Mouse (Mus musculus) kidney, adult 2 months (tissue): ENCODE data around the gene Praf2. TPM values are rescaled to one million over a fixed set of nuclear protein-coding genes. Genes with fewer than 3 reads are reported as not detected.
"Not testable (repeated sequence)": the region's sequence is repeated elsewhere in the genome, so short reads cannot be mapped to it uniquely, and the experiment has no call there.

ENCODE experiments used
- DNase-seq: peaks from one replicate; pipeline ENCODE4 v3.0.0; 2021
- H3K27ac ChIP-seq: fragments of 200-500 bp; 2 replicates; pipeline ENCODE4 v1.5.1; 2012; ENCODE audit warnings: low read depth, low read length, control low read depth, inconsistent platforms; ENCODE audit not compliant: insufficient read depth
- H3K27me3 ChIP-seq: fragments of 200-500 bp; replicated peaks from 2 replicates; pipeline ENCODE4 v1.6.1; 2012; ENCODE audit warnings: mild to moderate bottlenecking, moderate library complexity, low read length, inconsistent platforms; ENCODE audit not compliant: control insufficient read depth, insufficient read depth
- H3K36me3 ChIP-seq: fragments of 200-500 bp; 2 replicates; pipeline ENCODE4 v1.6.1; 2012; ENCODE audit warnings: mild to moderate bottlenecking, moderate library complexity, low read length, inconsistent platforms; ENCODE audit not compliant: control insufficient read depth, insufficient read depth
- H3K4me1 ChIP-seq: fragments of 200-500 bp; 2 replicates; pipeline ENCODE4 v1.6.1; 2011; ENCODE audit warnings: low read length; ENCODE audit not compliant: control insufficient read depth, insufficient read depth
- H3K4me3 ChIP-seq: fragments of 200-500 bp; 2 replicates; pipeline ENCODE4 v1.5.1; 2011; ENCODE audit warnings: mild to moderate bottlenecking, low read depth, low read length, control low read depth; ENCODE audit not compliant: insufficient read depth
- CTCF ChIP-seq: fragments of 200-500 bp; conservative IDR thresholded peaks from 2 replicates; pipeline ENCODE4 v1.5.1; 2011; ENCODE audit warnings: low read depth, mild to moderate bottlenecking, control low read depth, low read length, moderate library complexity, mixed read lengths; ENCODE audit not compliant: insufficient read depth, insufficient read length
- POLR2A ChIP-seq: fragments of 200-500 bp; IDR thresholded peaks from one replicate; pipeline ENCODE4 v1.6.1; 2011; ENCODE audit warnings: low read depth, low read length, control low read depth
- WGBS: fragments of 180-500 bp; shearing (Covaris S2); methylation state at CpG from one replicate; pipeline ENCODE4 v1.1.7; 2018; 5-methylcytosine and 5-hydroxymethylcytosine counted together
- polyA plus RNA-seq: library from polyadenylated mRNA; depleted of rRNA; stranded (reverse); fragments of >200 nt; gene quantifications from 2 replicates; pipeline ENCODE4 v1.2.3, GENCODE M21; 2012

Gene Praf2
- polyA plus RNA-seq, 1 experiment = 33.8 TPM

- WGBS = 23% methylated on average over 4 of the region's 4 CpGs
- H3K4me3 ChIP-seq = no peak overlapping the region
- no peaks in the 10 kb centered on the region for H3K27me3 ChIP-seq
- TF ChIP-seq POLR2A (no peak), CTCF (peak; percentile 58)
- H3K27ac ChIP-seq = no peak overlapping the region
- peaks cover 4% of the 10 kb centered on the region; the same call in 1 of the 2 replicates for H3K4me1 ChIP-seq
- no peaks in the 10 kb centered on the region for H3K36me3 ChIP-seq
- DNase-seq = peak; percentile 43
Measured at GRCm38 (mm10) chrX:7692862-7693261, 35.4 kb upstream of the Praf2 start.

- DNase-seq = no peak
- Histone ChIP-seq H3K27me3 (no peaks in the 10 kb centered on the region), H3K36me3 (no peaks in the 10 kb centered on the region; the same call in 1 of the 2 replicates), H3K27ac (no peak overlapping the region), H3K4me1 (peaks cover 6% of the 10 kb centered on the region), H3K4me3 (no peak overlapping the region)
- WGBS = 28% methylated on average over 6 of the region's 6 CpGs
- TF ChIP-seq CTCF = no peak
- no peak for TF ChIP-seq POLR2A
Measured at GRCm38 (mm10) chrX:7696520-7696919, 31.7 kb upstream of the Praf2 start.

GRCm38 (mm10) chrX:7696954-7697381 lies 31.3 kb upstream of the Praf2 start, which contains the start of gene Gpkow:
Gene Gpkow (plus strand): TSS chrX:7697131.
- peaks cover 6% of the 10 kb centered on the region for H3K4me1 ChIP-seq
- no peaks in the 10 kb centered on the region for H3K27me3 ChIP-seq
- H3K27ac ChIP-seq = peak within 1 kb of the TSS; percentile 51
- peak; percentile 94 for DNase-seq
- TF ChIP-seq POLR2A (no peak), CTCF (no peak)
- WGBS = 2% methylated on average over 33 of the region's 33 CpGs
- H3K4me3 ChIP-seq = peak within 1 kb of the TSS; percentile 85
- no peaks in the 10 kb centered on the region; the same call in 1 of the 2 replicates for H3K36me3 ChIP-seq

- not testable (repeated sequence) for H3K4me1 ChIP-seq, DNase-seq, H3K27me3 ChIP-seq, H3K27ac ChIP-seq, H3K36me3 ChIP-seq
- 2% methylated on average over 6 of the region's 12 CpGs for WGBS
- H3K4me3 ChIP-seq = peak overlapping the region; percentile 59
Measured at GRCm38 (mm10) chrX:7713764-7714134, 14.5 kb upstream of the Praf2 start.

- 0% methylated on average over 45 of the region's 60 CpGs for WGBS
- H3K27ac ChIP-seq = peak within 1 kb of the TSS; percentile 93
- peak within 1 kb of the TSS; percentile 59 for H3K4me3 ChIP-seq
- not testable (repeated sequence) for H3K36me3 ChIP-seq, H3K27me3 ChIP-seq, H3K4me1 ChIP-seq
- DNase-seq = peak; percentile 98
Measured at GRCm38 (mm10) chrX:7714135-7714899, 13.9 kb upstream of the Praf2 start, which contains the start of gene Wdr45. Gene Wdr45 (plus strand): TSS chrX:7714333.

GRCm38 (mm10) chrX:7716058-7716457 lies 12.2 kb upstream of the Praf2 start:
- H3K4me1 ChIP-seq, H3K27ac ChIP-seq, H3K36me3 ChIP-seq, H3K27me3 ChIP-seq, H3K4me3 ChIP-seq, DNase-seq: not testable (repeated sequence)
- 40% methylated on average over 1 of the region's 1 CpGs for WGBS

GRCm38 (mm10) chrX:7721514-7722281 lies 6.5 kb upstream of the Praf2 start, which contains the start of gene Gm45208:
Gene Gm45208 (plus strand): TSS chrX:7722245.
- Histone ChIP-seq H3K27ac (peak within 1 kb of the TSS; percentile 98), H3K4me1 (no peaks in the 10 kb centered on the region), H3K36me3 (no peaks in the 10 kb centered on the region), H3K4me3 (peak within 1 kb of the TSS; percentile 97), H3K27me3 (no peaks in the 10 kb centered on the region)
- peak; percentile 84 for DNase-seq
- TF ChIP-seq POLR2A (no peak), CTCF (no peak)
- 4% methylated on average over 22 of the region's 22 CpGs for WGBS
